Mouse (Mus musculus) left cerebral cortex, postnatal 36 days (tissue): Measurements from ENCODE around the gene Dcaf6. TPM values are rescaled to one million over a fixed set of nuclear protein-coding genes. Genes with fewer than 3 reads are reported as not detected.

Experiments used
- DNase-seq, 2 experiments: peaks; one replicate each; pipeline ENCODE4 v3.0.0; 2021 to 2022; ENCODE audit warnings: low spot score in 2 of 2, mixed read lengths in 1 of 2
- intact Hi-C: fragments of 180-260 bp; cut with DNase I; formaldehyde crosslinking; loops from one replicate; pipeline ENCODE4 v1.15.1; 2025
- total RNA-seq, 2 experiments: library from RNA; stranded (reverse); gene quantifications; 2 replicates each; pipeline ENCODE4 v1.2.3; 2021

Gene Dcaf6
- total RNA-seq, 2 experiments from 2014 or later: 86.2 to 90.2 TPM

- DNase-seq: no peak
- intact Hi-C loops: no loop called here
Measured at GRCm38 (mm10) chr1:165282967-165283345, 177.3 kb downstream of the Dcaf6 start.

- peak in 1 of 2 experiments; percentile 15 for DNase-seq
- intact Hi-C loops: no loop called here
Measured at GRCm38 (mm10) chr1:165282222-165282966, 177.9 kb downstream of the Dcaf6 start.

GRCm38 (mm10) chr1:165281351-165282221, 178.7 kb downstream of the Dcaf6 start:
- peak; percentile 21 to 44 for DNase-seq
- intact Hi-C loops: no loop called here

DNA sequence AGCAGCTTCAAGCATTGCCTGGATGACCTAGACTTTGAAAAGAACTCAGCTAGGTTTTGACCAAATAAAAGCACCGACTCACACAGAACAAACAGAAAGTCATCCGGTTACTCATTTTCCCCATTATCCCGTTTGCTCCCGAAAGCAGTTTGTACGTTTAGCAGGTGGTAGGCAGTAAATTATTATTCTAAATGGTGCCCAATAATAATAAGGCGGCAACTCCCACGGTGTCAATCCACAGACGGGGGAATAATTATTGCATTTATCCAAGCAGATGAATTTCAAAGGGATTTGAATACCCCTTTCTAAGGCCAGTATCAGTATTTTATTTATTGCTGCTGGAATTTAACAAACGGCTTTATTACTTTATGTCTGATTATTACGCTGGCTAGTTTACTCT, 179.5 kb downstream of the Dcaf6 start:
- intact Hi-C loops: no loop called here
- DNase-seq: peak in 1 of 2 experiments; percentile 2

Other genes starting within 250 kb of the Dcaf6 start
- 10 to 100 TPM; 55.2 to 64.7 TPM for gene Tiprl, start 223.5 kb downstream of the Dcaf6 start, total RNA-seq
- gene Gpr161, start 164.7 kb downstream of the Dcaf6 start, total RNA-seq: 1 to 10 TPM; 6.5 to 8.5 TPM
- gene Mpc2, start 162 bp upstream of the Dcaf6 start, total RNA-seq: 100 to 1,000 TPM; 115 to 120 TPM
- under 1 TPM; 0.22 to 0.59 TPM for gene Adcy10, start 24.7 kb upstream of the Dcaf6 start, total RNA-seq
- gene Mpzl1, start 174.1 kb upstream of the Dcaf6 start, total RNA-seq: 10 to 100 TPM; 30.0 to 31.6 TPM
- 1 to 10 TPM; 3.6 to 5.0 TPM for gene Rcsd1, start 249.3 kb upstream of the Dcaf6 start, total RNA-seq